ENCODE assay signal across 11 mouse cellular contexts in genomic region chr11:117062772-117063499, GRCm38 (mm10). TPM values are rescaled to one million over a fixed set of nuclear protein-coding genes. Genes with fewer than 3 reads are reported as not detected.
DNase-seq lines count a peak whose midpoint lies in the region; ATAC-seq and TF ChIP-seq lines count a peak whose summit lies in the region.
"Had no signal": no experiment of that assay in that cellular context is flagged by ENCODE, and none has a peak within 500 bp of the region (broad histone marks: within the 10 kb centered on the region; RNA-seq: fewer than 3 reads in every experiment).

No protein-coding gene starts in this region.

- WGBS in forebrain, embryonic 16.5 days = 28% methylated on average over 14 of the region's 14 CpGs
- WGBS in hindbrain, embryonic 16.5 days = 10% methylated on average over 14 of the region's 14 CpGs
- 25% methylated on average over 14 of the region's 14 CpGs for WGBS in neural tube, embryonic 15.5 days

- no peak overlapping the region; the same call in 1 of the 2 replicates for H3K9ac ChIP-seq in forebrain, embryonic 16.5 days (replicated peaks; ENCODE audit: low read depth, low read length)
- no peak overlapping the region for H3K9ac ChIP-seq in hindbrain, embryonic 16.5 days (ENCODE audit: low read depth, low read length)
- H3K9ac ChIP-seq in neural tube, embryonic 15.5 days (replicated peaks) = no peak overlapping the region

- peaks cover 38% of the 10 kb centered on the region for H3K4me1 ChIP-seq in forebrain, embryonic 16.5 days (replicated peaks; ENCODE audit: control insufficient read depth, insufficient read depth, low read length)
- H3K4me1 ChIP-seq in hindbrain, embryonic 16.5 days (ENCODE audit: control insufficient read depth, insufficient read depth, low read depth, low read length) = peaks cover 17% of the 10 kb centered on the region
- peaks cover 29% of the 10 kb centered on the region for H3K4me1 ChIP-seq in neural tube, embryonic 15.5 days

- H3K36me3 ChIP-seq in forebrain, embryonic 16.5 days (ENCODE audit: control insufficient read depth, insufficient read depth) = no peaks in the 10 kb centered on the region
- no peaks in the 10 kb centered on the region for H3K36me3 ChIP-seq in hindbrain, embryonic 16.5 days (ENCODE audit: control insufficient read depth, insufficient read depth, low read length)
- no peaks in the 10 kb centered on the region for H3K36me3 ChIP-seq in neural tube, embryonic 15.5 days
- H3K36me3 ChIP-seq: limb, embryonic 10.5 days had no signal

- H3K4me2 ChIP-seq in forebrain, embryonic 16.5 days (ENCODE audit: low read length) = no peak overlapping the region
- no peak overlapping the region for H3K4me2 ChIP-seq in hindbrain, embryonic 16.5 days (ENCODE audit: low read length)
- H3K4me2 ChIP-seq in neural tube, embryonic 15.5 days = no peak overlapping the region

- peak; percentile 70 for ATAC-seq in forebrain, embryonic 16.5 days
- 0 out of 2 replicates have a peak, but pooled peaks have one; percentile 32 for ATAC-seq in hindbrain, embryonic 16.5 days
- no peak for ATAC-seq in neural tube, embryonic 15.5 days (ENCODE audit: low FRiP score)

- DNase-seq in left cerebral cortex, adult 2 months (ENCODE audit: extremely low spot score in 1 of 2, low spot score in 2 of 2) = peak; percentile 26 to 28
- no peak for DNase-seq in left cerebral cortex, adult 8-10 months (ENCODE audit: low spot score in 2 of 2)
- DNase-seq in urinary bladder, postnatal 36 days (ENCODE audit: low spot score in 2 of 2) = no peak
- no peak for DNase-seq in embryo, embryonic 9.5 days (ENCODE audit: extremely low spot score)
- DNase-seq: cerebellum, adult 18-20 months; kidney, postnatal 4 days; thymus, postnatal 4 days had no signal

- H3K9me3 ChIP-seq in forebrain, embryonic 16.5 days (ENCODE audit: control insufficient read depth, low read length) = no peaks in the 10 kb centered on the region
- no peaks in the 10 kb centered on the region for H3K9me3 ChIP-seq in hindbrain, embryonic 16.5 days (ENCODE audit: control insufficient read depth, low read length)
- no peaks in the 10 kb centered on the region for H3K9me3 ChIP-seq in neural tube, embryonic 15.5 days (replicated peaks)
- H3K9me3 ChIP-seq: limb, embryonic 10.5 days had no signal

- no peak overlapping the region; the same call in 1 of the 2 replicates for H3K27ac ChIP-seq in left cerebral cortex, adult 2 months
- H3K27ac ChIP-seq in forebrain, embryonic 16.5 days (ENCODE audit: low read length) = peak overlapping the region; percentile 77
- peak overlapping the region; percentile 8; the same call in 1 of the 2 replicates for H3K27ac ChIP-seq in hindbrain, embryonic 16.5 days (ENCODE audit: low read depth, low read length)
- peak overlapping the region; percentile 2; the same call in 1 of the 2 replicates for H3K27ac ChIP-seq in neural tube, embryonic 15.5 days (replicated peaks)
- H3K27ac ChIP-seq: limb, embryonic 10.5 days had no signal

- H3K4me3 ChIP-seq in left cerebral cortex, adult 2 months = no peak overlapping the region
- no peak overlapping the region for H3K4me3 ChIP-seq in forebrain, embryonic 16.5 days (replicated peaks; ENCODE audit: low read length)
- H3K4me3 ChIP-seq in hindbrain, embryonic 16.5 days (ENCODE audit: low read length) = no peak overlapping the region
- no peak overlapping the region for H3K4me3 ChIP-seq in neural tube, embryonic 15.5 days (replicated peaks)
- H3K4me3 ChIP-seq: limb, embryonic 10.5 days had no signal

- TF ChIP-seq CTCF in left cerebral cortex, adult 2 months (IDR thresholded peaks at IDR 0.05) = no peak

- no peaks in the 10 kb centered on the region; the same call in 1 of the 2 replicates for H3K27me3 ChIP-seq in forebrain, embryonic 16.5 days (replicated peaks; ENCODE audit: control insufficient read depth, insufficient read depth, low read length)
- H3K27me3 ChIP-seq in hindbrain, embryonic 16.5 days (replicated peaks; ENCODE audit: control insufficient read depth, insufficient read depth, low read length) = no peaks in the 10 kb centered on the region
- H3K27me3 ChIP-seq in neural tube, embryonic 15.5 days (replicated peaks) = peaks cover 3% of the 10 kb centered on the region

- intact Hi-C loops in left cerebral cortex, adult 2 months (cut with DNase I) = no loop called here

RNA-seq across cellular contexts. Expression of gene Sec14l1, which starts 52.0 kb away (rescaled TPM):
- total RNA-seq in left cerebral cortex, adult 2 months (2021) = 100 to 1,000 TPM; 198 to 229 TPM
- total RNA-seq in left cerebral cortex, adult 8-10 months (2022) = 100 to 1,000 TPM; 236 to 279 (median 240) TPM
- polyA plus RNA-seq in forebrain, embryonic 16.5 days (2015; fragmentation: Nextera tagmentation; extraction: Ambion mirVana) = 76.9 and 83.7 TPM in 2 replicates
- 53.9 and 63.4 TPM in 2 replicates for polyA plus RNA-seq in hindbrain, embryonic 16.5 days (2015; fragmentation: Nextera tagmentation; extraction: Ambion mirVana)
- 52.0 and 52.1 TPM in 2 replicates for polyA plus RNA-seq in neural tube, embryonic 15.5 days (2015; fragmentation: Nextera tagmentation; extraction: Ambion mirVana)

Comparison
In these comparisons a context has a peak if more than half of its experiments do, and no peak if none do; other contexts are left out.
1. DNase-seq: peak in left cerebral cortex, adult 2 months (2 of 2); none in left cerebral cortex, adult 8-10 months (0 of 2), urinary bladder, postnatal 36 days (0 of 2) and embryo, embryonic 9.5 days (single experiment).